Mouse (Mus musculus): ENCODE measurements around the gene Rabl6. TPM values are rescaled to one million over a fixed set of nuclear protein-coding genes. Genes with fewer than 3 reads are reported as not detected.

The Rabl6 gene
- polyA plus RNA-seq (2012; rRNA removed) = 64.1 and 64.2 TPM in 2 replicates

GRCm38 (mm10) chr2:25607761-25608622 is at the start of gene Rabl6:
Rabl6 (minus strand) TSS chr2:25608521.

GRCm38 (mm10) chr2:25657652-25658051 is 49.3 kb upstream of the Rabl6 start, which contains the start of gene Lcn5:
Lcn5 (plus strand) TSS chr2:25657952.

GRCm38 (mm10) chr2:25652902-25653301 is 44.6 kb upstream of the Rabl6 start, which contains the start of gene Lcn8:
Lcn8 (plus strand) TSS chr2:25653120.

GRCm38 (mm10) chr2:25627811-25628210 is 19.5 kb upstream of the Rabl6 start, which contains the start of gene Fcna:
Fcna (minus strand) TSS chr2:25628030.

GRCm38 (mm10) chr2:25621229-25622200 is 13.2 kb upstream of the Rabl6 start, which contains the start of gene Tmem141:
Tmem141 (minus strand) TSS chr2:25622005.

GRCm38 (mm10) chr2:25617578-25617977 is 9.3 kb upstream of the Rabl6 start, which contains the start of gene Ccdc183:
Ccdc183 (minus strand) TSS chr2:25617678.

GRCm38 (mm10) chr2:25581294-25581864 is 26.9 kb downstream of the Rabl6 start, which contains the start of gene Ajm1:
Ajm1 (minus strand) TSS chr2:25581757.

GRCm38 (mm10) chr2:25574579-25575431 is 33.5 kb downstream of the Rabl6 start, which contains the start of the genes Mamdc4 and Phpt1:
Mamdc4 (minus strand) TSS chr2:25574845.
Phpt1 (minus strand) TSS chr2:25575224.

GRCm38 (mm10) chr2:25557221-25557963 is 50.9 kb downstream of the Rabl6 start, which contains the start of gene Edf1:
Edf1 (plus strand) TSS chr2:25557847.

GRCm38 (mm10) chr2:25546811-25547491 is 61.4 kb downstream of the Rabl6 start, which contains the start of gene Traf2:
Traf2 (minus strand) TSS chr2:25546940.

Other genes with a start within 250 kb of the Rabl6 start
- 53.2 and 76.3 TPM in 2 replicates for gene Uap1l1, start 242.8 kb downstream of the Rabl6 start, polyA plus RNA-seq (2012; rRNA removed)
- 24.4 and 27.1 TPM in 2 replicates for gene Sapcd2, start 236.2 kb downstream of the Rabl6 start, polyA plus RNA-seq (2012; rRNA removed)
- gene Entpd2, start 212.6 kb downstream of the Rabl6 start, polyA plus RNA-seq (2012; rRNA removed) = 66.7 and 73.6 TPM in 2 replicates
- 246 and 266 TPM in 2 replicates for gene Npdc1, start 209.2 kb downstream of the Rabl6 start, polyA plus RNA-seq (2012; rRNA removed)
- gene Fut7, start 185.3 kb downstream of the Rabl6 start, polyA plus RNA-seq (2012; rRNA removed) = 0.19 and 0.25 TPM in 2 replicates
- gene Abca2, start 179.8 kb downstream of the Rabl6 start, polyA plus RNA-seq (2012; rRNA removed) = 19.3 and 24.9 TPM in 2 replicates
- 1.6 and 2.1 TPM in 2 replicates for gene Clic3, start 151.7 kb downstream of the Rabl6 start, polyA plus RNA-seq (2012; rRNA removed)
- 66.2 and 79.3 TPM in 2 replicates for gene Paxx, start 147.4 kb downstream of the Rabl6 start, polyA plus RNA-seq (2012; rRNA removed)
- gene Ptgds, start 138.5 kb downstream of the Rabl6 start, polyA plus RNA-seq (2012; rRNA removed) = 0.21 and 0.37 TPM in 2 replicates
- not detected in 2 replicates for gene Lcn12, start 114.6 kb downstream of the Rabl6 start, polyA plus RNA-seq (2012; rRNA removed)
- gene Fbxw5, start 107.8 kb downstream of the Rabl6 start, polyA plus RNA-seq (2012; rRNA removed) = 23.6 and 29.7 TPM in 2 replicates
- gene C8g, start 106.8 kb downstream of the Rabl6 start, polyA plus RNA-seq (2012; rRNA removed) = 1.7 and 2.4 TPM in 2 replicates
- gene Traf2, start 61.6 kb downstream of the Rabl6 start, polyA plus RNA-seq (2012; rRNA removed) = 13.4 and 15.1 TPM in 2 replicates
- 208 and 259 TPM in 2 replicates for gene Edf1, start 50.7 kb downstream of the Rabl6 start, polyA plus RNA-seq (2012; rRNA removed)
- gene Mamdc4, start 33.7 kb downstream of the Rabl6 start, polyA plus RNA-seq (2012; rRNA removed) = 3.1 and 10.3 TPM in 2 replicates
- gene Phpt1, start 33.3 kb downstream of the Rabl6 start, polyA plus RNA-seq (2012; rRNA removed) = 20.9 and 24.9 TPM in 2 replicates
- 2.2 and 2.4 TPM in 2 replicates for gene Ajm1, start 26.8 kb downstream of the Rabl6 start, polyA plus RNA-seq (2012; rRNA removed)
- 0.07 TPM in 2 replicates for gene Ccdc183, start 9.2 kb upstream of the Rabl6 start, polyA plus RNA-seq (2012; rRNA removed)
- gene Tmem141, start 13.5 kb upstream of the Rabl6 start, polyA plus RNA-seq (2012; rRNA removed) = 20.6 and 23.5 TPM in 2 replicates
- gene Fcna, start 19.5 kb upstream of the Rabl6 start, polyA plus RNA-seq (2012; rRNA removed) = 9.5 and 10.1 TPM in 2 replicates
- gene Lcn8, start 44.6 kb upstream of the Rabl6 start, polyA plus RNA-seq (2012; rRNA removed) = not detected in 2 replicates
- gene Lcn5, start 49.4 kb upstream of the Rabl6 start, polyA plus RNA-seq (2012; rRNA removed) = not detected in 2 replicates
- gene Lcn6, start 68.3 kb upstream of the Rabl6 start, polyA plus RNA-seq (2012; rRNA removed) = not detected in 2 replicates
- gene Lcn10, start 74.2 kb upstream of the Rabl6 start, polyA plus RNA-seq (2012; rRNA removed) = not detected in 2 replicates
- gene Obp2a, start 91.5 kb upstream of the Rabl6 start, polyA plus RNA-seq (2012; rRNA removed) = not detected in 2 replicates
- gene Bmyc, start 98.2 kb upstream of the Rabl6 start, polyA plus RNA-seq (2012; rRNA removed) = 43.1 and 46.6 TPM in 2 replicates
- gene Obp2b, start 128.5 kb upstream of the Rabl6 start, polyA plus RNA-seq (2012; rRNA removed) = not detected in 2 replicates
- not detected in 2 replicates for gene Lcn3, start 157.0 kb upstream of the Rabl6 start, polyA plus RNA-seq (2012; rRNA removed)
- not detected in 2 replicates for gene Lcn11, start 168.5 kb upstream of the Rabl6 start, polyA plus RNA-seq (2012; rRNA removed)
- gene Gm13539, start 173.7 kb upstream of the Rabl6 start, polyA plus RNA-seq (2012; rRNA removed) = not detected in 2 replicates
- not detected in 2 replicates for gene Glt6d1, start 207.3 kb upstream of the Rabl6 start, polyA plus RNA-seq (2012; rRNA removed)
- gene Lcn9, start 214.6 kb upstream of the Rabl6 start, polyA plus RNA-seq (2012; rRNA removed) = not detected in 2 replicates
- gene Sohlh1, start 238.7 kb upstream of the Rabl6 start, polyA plus RNA-seq (2012; rRNA removed) = not detected in 2 replicates